Mouse (Mus musculus) urinary bladder, adult 2 months (tissue): ENCODE results near the gene Sertad2. TPM values are rescaled to one million over a fixed set of nuclear protein-coding genes. Genes with fewer than 3 reads are reported as not detected.
A peak's percentile ranks its signal among the peaks of the same experiment; 100 is the strongest.

ENCODE experiments used
- DNase-seq: peaks from one replicate; pipeline ENCODE4 v3.0.0; 2022; ENCODE audit warnings: low spot score
- polyA plus RNA-seq: library from polyadenylated mRNA; depleted of rRNA; stranded (reverse); fragments of >200 nt; gene quantifications from 2 replicates; pipeline ENCODE4 v1.2.3, GENCODE M21; 2012; rRNA removed

Gene Sertad2
- polyA plus RNA-seq, 1 experiment, result 18.0 TPM

DNA sequence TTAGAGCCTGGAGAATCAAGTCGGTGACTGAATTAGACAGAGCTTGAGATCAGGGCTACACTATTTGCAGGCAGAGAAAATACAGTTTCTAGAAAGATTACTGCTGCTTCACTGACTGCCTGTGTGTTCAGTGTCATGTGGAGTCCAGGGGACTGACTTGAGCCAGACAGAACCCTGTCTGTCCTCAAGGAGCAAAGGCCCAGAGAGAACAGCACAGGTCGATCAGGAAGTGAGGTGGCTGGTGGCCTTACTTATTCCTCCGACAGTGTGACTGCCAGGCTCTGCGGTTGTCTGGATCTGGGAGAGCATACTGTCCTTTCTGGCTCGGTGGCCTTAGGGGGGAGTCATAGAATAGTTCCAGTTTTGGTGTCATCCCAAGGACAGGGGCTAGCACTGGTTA lies 137.7 kb downstream of the Sertad2 start:
- DNase-seq, result peak; percentile 9

DNA sequence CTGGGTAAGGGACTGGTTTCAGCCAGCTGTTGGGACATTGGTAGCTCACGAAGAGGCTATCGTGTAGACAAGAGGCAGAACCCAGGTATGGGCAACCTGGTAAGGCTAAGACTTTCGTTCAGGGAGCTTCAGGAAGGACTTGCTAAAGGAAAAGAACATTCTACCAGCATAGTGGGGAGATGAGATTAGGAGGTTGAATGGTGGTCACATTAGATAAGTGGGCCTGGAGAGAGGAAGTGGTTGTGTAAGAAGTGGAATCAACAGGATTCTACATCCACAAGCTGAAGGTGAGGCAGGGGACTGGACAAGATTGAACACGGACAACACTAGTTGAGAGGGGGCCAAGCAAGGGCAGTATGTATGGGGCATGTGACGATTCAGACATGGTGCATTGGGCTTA lies 138.6 kb downstream of the Sertad2 start:
- DNase-seq, result peak; percentile 8

- peak; percentile 27 for DNase-seq
These were observed 147.9 kb downstream of the Sertad2 start for GRCm38 (mm10) chr11:20691000-20691399.

Other genes with a start within 250 kb of the Sertad2 start
- gene Slc1a4, start 210.5 kb upstream of the Sertad2 start, polyA plus RNA-seq, result 2.9 and 4.5 TPM in 2 replicates
- gene Aftph, start 198.3 kb downstream of the Sertad2 start, polyA plus RNA-seq, result 63.9 and 67.6 TPM in 2 replicates